Comparison of ENCODE assay signal across 9 mouse cellular contexts in genomic region chr14:25420001-25420690, GRCm38 (mm10). TPM values are rescaled to one million over a fixed set of nuclear protein-coding genes. Genes with fewer than 3 reads are reported as not detected.
DNase-seq lines count a peak whose midpoint lies in the region; ATAC-seq and TF ChIP-seq lines count a peak whose summit lies in the region.
"Had no signal": no experiment of that assay in that cellular context is flagged by ENCODE, and none has a peak within 500 bp of the region (broad histone marks: within the 10 kb centered on the region; RNA-seq: fewer than 3 reads in every experiment).

No protein-coding gene starts in this region.

- ATAC-seq in midbrain, embryonic 13.5 days: no peak
- no peak for ATAC-seq in midbrain, embryonic 16.5 days
- ATAC-seq in megakaryocyte progenitor cell, adult 5-6 weeks (replicated peaks; ENCODE audit: poor library complexity): peak; percentile 26
- ATAC-seq in liver, postnatal 0 days: no peak

- H3K4me3 ChIP-seq in midbrain, embryonic 13.5 days (replicated peaks): no peak overlapping the region
- no peak overlapping the region for H3K4me3 ChIP-seq in midbrain, embryonic 16.5 days (ENCODE audit: low read depth, low read length)
- H3K4me3 ChIP-seq in liver, postnatal 0 days (ENCODE audit: low read depth, low read length): no peak overlapping the region
- H3K4me3 ChIP-seq: midbrain, embryonic 12.5 days had no signal

- no peaks in the 10 kb centered on the region for H3K27me3 ChIP-seq in midbrain, embryonic 13.5 days
- H3K27me3 ChIP-seq in midbrain, embryonic 16.5 days (ENCODE audit: control insufficient read depth, insufficient read depth, low read depth, low read length): no peaks in the 10 kb centered on the region
- H3K27me3 ChIP-seq in liver, postnatal 0 days (ENCODE audit: insufficient read depth, low read length): no peaks in the 10 kb centered on the region

- intact Hi-C loops in heart, postnatal 36 days (cut with DNase I): no loop called here

- no peak for TF ChIP-seq EP300 in liver, postnatal 0 days (IDR thresholded peaks at IDR 0.05; ENCODE audit: low read depth)

- peak overlapping the region; percentile 83; the same call in 1 of the 2 replicates for H3K27ac ChIP-seq in midbrain, embryonic 13.5 days
- H3K27ac ChIP-seq in midbrain, embryonic 16.5 days (ENCODE audit: low read length): no peak overlapping the region
- no peak overlapping the region for H3K27ac ChIP-seq in liver, postnatal 0 days (ENCODE audit: low read depth)

- no peaks in the 10 kb centered on the region for H3K9me3 ChIP-seq in midbrain, embryonic 13.5 days
- no peaks in the 10 kb centered on the region for H3K9me3 ChIP-seq in midbrain, embryonic 16.5 days (replicated peaks; ENCODE audit: control insufficient read depth, low read length, poor library complexity, severe bottlenecking)
- H3K9me3 ChIP-seq in liver, postnatal 0 days (ENCODE audit: low read length): no peaks in the 10 kb centered on the region
- H3K9me3 ChIP-seq: midbrain, embryonic 12.5 days had no signal

- peaks cover 19% of the 10 kb centered on the region for H3K4me1 ChIP-seq in midbrain, embryonic 13.5 days (replicated peaks)
- peaks cover 7% of the 10 kb centered on the region for H3K4me1 ChIP-seq in midbrain, embryonic 16.5 days (ENCODE audit: control insufficient read depth, insufficient read depth, low read length)
- peaks cover 9% of the 10 kb centered on the region; the same call in 1 of the 2 replicates for H3K4me1 ChIP-seq in liver, postnatal 0 days (ENCODE audit: insufficient read depth)

- TF ChIP-seq CTCF in liver, postnatal 0 days (IDR thresholded peaks at IDR 0.05; ENCODE audit: low read depth): no peak

- H3K4me2 ChIP-seq in midbrain, embryonic 13.5 days (replicated peaks): no peak overlapping the region
- no peak overlapping the region for H3K4me2 ChIP-seq in midbrain, embryonic 16.5 days (ENCODE audit: low read length)
- H3K4me2 ChIP-seq in liver, postnatal 0 days (ENCODE audit: low read depth, low read length): no peak overlapping the region
- H3K4me2 ChIP-seq: midbrain, embryonic 12.5 days had no signal

- no peak overlapping the region for H3K9ac ChIP-seq in midbrain, embryonic 13.5 days (replicated peaks)
- H3K9ac ChIP-seq in midbrain, embryonic 16.5 days (ENCODE audit: low read depth, low read length): no peak overlapping the region
- no peak overlapping the region for H3K9ac ChIP-seq in liver, postnatal 0 days (replicated peaks)
- H3K9ac ChIP-seq: midbrain, embryonic 12.5 days had no signal

- peak; percentile 92 for DNase-seq in heart, adult 11 months
- no peak for DNase-seq in heart, postnatal 36 days
- peak; percentile 53 for DNase-seq in thymus, postnatal 4 days
- no peak for DNase-seq in liver, postnatal 0 days
- DNase-seq in spleen, postnatal 14 days (ENCODE audit: low spot score in 2 of 2): no peak

- WGBS in midbrain, embryonic 13.5 days: 78% methylated on average over 7 of the region's 7 CpGs
- WGBS in midbrain, embryonic 16.5 days: 79% methylated on average over 7 of the region's 7 CpGs
- 67% methylated on average over 7 of the region's 7 CpGs for WGBS in liver, postnatal 0 days (ENCODE audit: insufficient replicate concordance)

- no peaks in the 10 kb centered on the region for H3K36me3 ChIP-seq in midbrain, embryonic 13.5 days
- no peaks in the 10 kb centered on the region for H3K36me3 ChIP-seq in midbrain, embryonic 16.5 days (ENCODE audit: control insufficient read depth, insufficient read depth, low read length)
- H3K36me3 ChIP-seq in liver, postnatal 0 days (replicated peaks; ENCODE audit: insufficient read depth, low read length): no peaks in the 10 kb centered on the region
- H3K36me3 ChIP-seq: midbrain, embryonic 12.5 days had no signal

RNA-seq across cellular contexts. Expression of gene Zmiz1, which starts 38.8 kb away (rescaled TPM):
- total RNA-seq in heart, postnatal 36 days (2021): 10 to 100 TPM; 38.8 to 41.7 TPM
- polyA plus RNA-seq in midbrain, embryonic 13.5 days (2015; fragmentation: Nextera tagmentation; extraction: Ambion mirVana): 68.8 and 80.3 TPM in 2 replicates
- 54.2 and 58.0 TPM in 2 replicates for polyA plus RNA-seq in midbrain, embryonic 16.5 days (2015; fragmentation: Nextera tagmentation; extraction: Ambion mirVana)
- total RNA-seq in megakaryocyte progenitor cell, adult 5-6 weeks (2015): 70.0 and 79.1 TPM in 2 replicates
- 8.2 and 9.3 TPM in 2 replicates for total RNA-seq in megakaryocyte progenitor cell, adult 5-6 weeks (2017)
- 3.6 and 4.3 TPM in 2 replicates for polyA plus RNA-seq in liver, postnatal 0 days (2015; fragmentation: Nextera tagmentation; extraction: Ambion mirVana)

Comparison
In these comparisons a context has a peak if more than half of its experiments do, and no peak if none do; other contexts are left out.
1. DNase-seq: peak in heart, adult 11 months (single experiment) and thymus, postnatal 4 days (single experiment); none in heart, postnatal 36 days (0 of 2), liver, postnatal 0 days (single experiment) and spleen, postnatal 14 days (0 of 2).
2. RNA of gene Zmiz1, which starts 38.8 kb away (polyA plus RNA-seq): 68.8 to 80.3 TPM in midbrain, embryonic 13.5 days and 54.2 to 58.0 TPM in midbrain, embryonic 16.5 days; 3.6 to 4.3 TPM in liver, postnatal 0 days; every median in the first group is over 10 times any median in the second.